ENCODE assay signal across 18 mouse cellular contexts in the genomic region with DNA sequence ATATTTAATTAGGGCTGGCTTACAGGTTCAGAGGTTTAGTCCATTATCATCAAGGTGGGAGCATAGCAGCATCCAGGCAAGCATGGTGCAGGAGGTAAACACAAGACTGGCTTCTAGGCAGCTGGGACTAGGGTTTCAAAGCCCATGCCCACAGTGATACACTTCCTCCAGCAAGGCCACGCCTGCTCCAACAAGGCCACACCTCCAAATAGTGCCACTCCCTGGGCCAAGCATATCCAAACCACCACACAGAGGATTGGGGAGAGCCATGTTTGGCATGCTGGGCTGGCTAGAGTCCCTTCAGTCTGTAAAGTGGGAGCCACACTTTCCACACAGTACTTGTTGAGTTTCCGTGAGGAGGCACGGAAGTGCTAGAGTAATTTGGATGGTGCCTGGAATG. TPM values are rescaled to one million over a fixed set of nuclear protein-coding genes. Genes with fewer than 3 reads are reported as not detected.
DNase-seq lines count a peak whose midpoint lies in the region; ATAC-seq and TF ChIP-seq lines count a peak whose summit lies in the region.
"Had no signal": no experiment of that assay in that cellular context is flagged by ENCODE, and none has a peak within 500 bp of the region (broad histone marks: within the 10 kb centered on the region; RNA-seq: fewer than 3 reads in every experiment).

No protein-coding gene starts in this region.

- H3K4me3 ChIP-seq in heart, embryonic 10.5 days = no peak overlapping the region
- no peak overlapping the region for H3K4me3 ChIP-seq in kidney, embryonic 14.5 days (ENCODE audit: low read length)
- peak overlapping the region; percentile 69 for H3K4me3 ChIP-seq in E14TG2a.4 (replicated peaks; ENCODE audit: low read length)
- no peak overlapping the region for H3K4me3 ChIP-seq in limb, embryonic 10.5 days
- no peak overlapping the region for H3K4me3 ChIP-seq in hindbrain, embryonic 12.5 days
- H3K4me3 ChIP-seq: embryonic facial prominence, embryonic 13.5 days; limb, embryonic 15.5 days had no signal

- DNase-seq in heart, embryonic 10.5 days (ENCODE audit: low spot score) = no peak
- DNase-seq in heart, postnatal 4 days = no peak
- no peak for DNase-seq in kidney, adult 9 months
- DNase-seq in limb, embryonic 10.5 days (ENCODE audit: low spot score) = no peak
- DNase-seq in spleen, adult 18-20 months = no peak
- DNase-seq: adrenal gland, postnatal 10 days; cerebellum, adult 2 months; gastrocnemius, postnatal 36 days; kidney, adult 18-20 months; lung, postnatal 14 days; thymus, postnatal 25 days had no signal

- H3K36me3 ChIP-seq in heart, embryonic 10.5 days = no peaks in the 10 kb centered on the region
- no peaks in the 10 kb centered on the region for H3K36me3 ChIP-seq in kidney, embryonic 14.5 days (ENCODE audit: control insufficient read depth, insufficient read depth, low read length)
- peaks cover 5% of the 10 kb centered on the region; the same call in 1 of the 2 replicates for H3K36me3 ChIP-seq in E14TG2a.4 (ENCODE audit: insufficient read depth, low read length)
- peaks cover 5% of the 10 kb centered on the region; the same call in 1 of the 2 replicates for H3K36me3 ChIP-seq in limb, embryonic 10.5 days
- H3K36me3 ChIP-seq in hindbrain, embryonic 12.5 days = no peaks in the 10 kb centered on the region
- H3K36me3 ChIP-seq: embryonic facial prominence, embryonic 13.5 days; limb, embryonic 15.5 days had no signal

- peak overlapping the region; percentile 73 for H3K27ac ChIP-seq in heart, embryonic 10.5 days
- 0 out of 2 replicates have a peak overlapping the region, but pooled peaks have one; percentile 17 for H3K27ac ChIP-seq in kidney, embryonic 14.5 days (ENCODE audit: low read depth, low read length)
- peak overlapping the region; percentile 70; the same call in 1 of the 2 replicates for H3K27ac ChIP-seq in limb, embryonic 10.5 days
- H3K27ac ChIP-seq in hindbrain, embryonic 12.5 days = no peak overlapping the region
- H3K27ac ChIP-seq: hindbrain, embryonic 14.5 days; limb, embryonic 15.5 days had no signal

- no peak for TF ChIP-seq CTCF in E14TG2a.4 (conservative IDR thresholded peaks at IDR 0.05; ENCODE audit: low read length)

- no peak overlapping the region for H3K9ac ChIP-seq in kidney, embryonic 14.5 days (ENCODE audit: low read depth, low read length)
- H3K9ac ChIP-seq in hindbrain, embryonic 12.5 days = no peak overlapping the region
- H3K9ac ChIP-seq: embryonic facial prominence, embryonic 13.5 days; hindbrain, embryonic 14.5 days; limb, embryonic 15.5 days had no signal

- peaks cover 94% of the 10 kb centered on the region for H3K4me1 ChIP-seq in heart, embryonic 10.5 days
- H3K4me1 ChIP-seq in kidney, embryonic 14.5 days (ENCODE audit: control insufficient read depth, insufficient read depth, low read length) = peaks cover 21% of the 10 kb centered on the region
- peaks cover 96% of the 10 kb centered on the region for H3K4me1 ChIP-seq in E14TG2a.4 (replicated peaks; ENCODE audit: low read depth, low read length)
- H3K4me1 ChIP-seq in limb, embryonic 10.5 days = peaks cover 92% of the 10 kb centered on the region
- peaks cover 36% of the 10 kb centered on the region for H3K4me1 ChIP-seq in hindbrain, embryonic 12.5 days

- no peaks in the 10 kb centered on the region for H3K9me3 ChIP-seq in heart, embryonic 10.5 days
- no peaks in the 10 kb centered on the region for H3K9me3 ChIP-seq in kidney, embryonic 14.5 days (ENCODE audit: control insufficient read depth, low read length)
- no peaks in the 10 kb centered on the region for H3K9me3 ChIP-seq in E14TG2a.4 (ENCODE audit: low read length)
- no peaks in the 10 kb centered on the region for H3K9me3 ChIP-seq in limb, embryonic 10.5 days (replicated peaks)
- H3K9me3 ChIP-seq in hindbrain, embryonic 12.5 days (replicated peaks) = no peaks in the 10 kb centered on the region
- H3K9me3 ChIP-seq: embryonic facial prominence, embryonic 13.5 days; G1E; limb, embryonic 15.5 days had no signal

- H3K27me3 ChIP-seq in heart, embryonic 10.5 days (ENCODE audit: insufficient read depth, poor library complexity, severe bottlenecking) = no peaks in the 10 kb centered on the region
- H3K27me3 ChIP-seq in kidney, embryonic 14.5 days (ENCODE audit: control insufficient read depth, insufficient read depth, low read length) = no peaks in the 10 kb centered on the region
- H3K27me3 ChIP-seq in E14TG2a.4 (ENCODE audit: insufficient read depth, low read length) = no peaks in the 10 kb centered on the region
- H3K27me3 ChIP-seq in limb, embryonic 10.5 days (ENCODE audit: low read depth, poor library complexity, severe bottlenecking) = no peaks in the 10 kb centered on the region
- no peaks in the 10 kb centered on the region for H3K27me3 ChIP-seq in hindbrain, embryonic 12.5 days
- H3K27me3 ChIP-seq: embryonic facial prominence, embryonic 13.5 days; limb, embryonic 15.5 days had no signal

- no peak for ATAC-seq in kidney, embryonic 14.5 days (ENCODE audit: low FRiP score, low TSS enrichment)
- ATAC-seq in hindbrain, embryonic 12.5 days (ENCODE audit: low FRiP score) = no peak

- no peak overlapping the region for H3K4me2 ChIP-seq in kidney, embryonic 14.5 days (replicated peaks; ENCODE audit: low read depth, low read length)
- no peak overlapping the region for H3K4me2 ChIP-seq in hindbrain, embryonic 12.5 days (replicated peaks)
- H3K4me2 ChIP-seq: embryonic facial prominence, embryonic 13.5 days; hindbrain, embryonic 14.5 days; limb, embryonic 15.5 days had no signal

- 68% methylated on average over 3 of the region's 3 CpGs for WGBS in heart, embryonic 10.5 days
- WGBS in kidney, embryonic 14.5 days = 86% methylated on average over 3 of the region's 3 CpGs
- WGBS in limb, embryonic 10.5 days = 70% methylated on average over 3 of the region's 3 CpGs
- 90% methylated on average over 3 of the region's 3 CpGs for WGBS in hindbrain, embryonic 12.5 days

RNA-seq across cellular contexts. Expression of a gene that starts 34.7 kb away (rescaled TPM):
- polyA plus RNA-seq in heart, embryonic 10.5 days (2016; fragmentation: Nextera tagmentation; extraction: Ambion mirVana) = 41.9 and 45.9 TPM in 2 replicates
- total RNA-seq in heart, postnatal 4 days (2021) = 10 to 100 TPM; 26.9 to 29.8 TPM
- polyA plus RNA-seq in kidney, embryonic 14.5 days (2014; fragmentation: Nextera tagmentation; extraction: Ambion mirVana) = 15.1 and 16.9 TPM in 2 replicates
- 59.9 and 84.9 TPM in 2 replicates for polyA plus RNA-seq in limb, embryonic 10.5 days (2016; fragmentation: Nextera tagmentation; extraction: Ambion mirVana)
- polyA plus RNA-seq in hindbrain, embryonic 12.5 days (2016; fragmentation: Nextera tagmentation; extraction: Ambion mirVana) = 61.9 and 66.4 TPM in 2 replicates
